In the genomic region with DNA sequence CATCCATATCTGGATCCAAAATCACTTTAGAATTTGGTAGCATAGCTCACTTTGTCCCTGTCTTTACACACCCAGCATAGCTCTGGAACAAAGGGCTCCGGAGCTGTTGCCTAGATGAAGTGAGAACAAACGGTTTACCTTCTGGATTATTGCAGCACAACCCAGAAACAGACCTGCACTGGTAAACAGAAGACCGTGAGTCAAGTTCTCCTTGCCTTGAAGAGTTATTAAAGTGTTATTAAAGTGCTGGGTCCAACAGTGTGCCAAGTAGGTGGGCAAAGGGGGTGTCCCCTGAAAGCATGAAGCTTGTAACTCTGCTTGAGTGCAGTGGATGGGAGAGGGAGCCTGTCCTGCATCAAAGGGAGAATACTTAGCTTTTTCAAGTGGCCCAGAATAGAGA, we compare ENCODE assay signal across 17 mouse cellular contexts.
"Had no signal": no experiment of that assay in that cellular context is flagged by ENCODE, and none has a peak within 500 bp of the region (broad histone marks: within the 10 kb centered on the region; RNA-seq: fewer than 3 reads in every experiment).

No protein-coding gene starts in this region.

- H3K4me1 ChIP-seq: midbrain, embryonic 10.5 days; midbrain, embryonic 12.5 days; neural tube, embryonic 13.5 days; neural tube, embryonic 15.5 days had no signal

- DNase-seq: lung, embryonic 14.5 days; midbrain, embryonic 14.5 days; retina, postnatal 1 day; right cerebral cortex, adult 18-20 months; right cerebral cortex, postnatal 25 days; right cerebral cortex, postnatal 4 days; spleen, adult 18-20 months; thymus, adult 18-20 months; thymus, postnatal 14 days; thymus, postnatal 36 days had no signal

- H3K4me2 ChIP-seq: lung, embryonic 14.5 days; midbrain, embryonic 12.5 days; neural tube, embryonic 13.5 days; neural tube, embryonic 15.5 days had no signal

- H3K27ac ChIP-seq: liver, embryonic 14.5 days; midbrain, embryonic 10.5 days; midbrain, embryonic 12.5 days; neural tube, embryonic 13.5 days; neural tube, embryonic 15.5 days had no signal

- ATAC-seq: midbrain, embryonic 16.5 days had no signal

- H3K4me3 ChIP-seq: midbrain, embryonic 10.5 days; midbrain, embryonic 12.5 days; myocyte; neural tube, embryonic 13.5 days; neural tube, embryonic 15.5 days had no signal

- H3K9me3 ChIP-seq: midbrain, embryonic 10.5 days; midbrain, embryonic 12.5 days; neural tube, embryonic 13.5 days; neural tube, embryonic 15.5 days had no signal

- H3K9ac ChIP-seq: liver, embryonic 14.5 days; lung, embryonic 14.5 days; midbrain, embryonic 12.5 days; neural tube, embryonic 13.5 days; neural tube, embryonic 15.5 days had no signal

- H3K36me3 ChIP-seq: neural tube, embryonic 13.5 days; neural tube, embryonic 15.5 days had no signal

- H3K27me3 ChIP-seq: midbrain, embryonic 12.5 days; neural tube, embryonic 13.5 days; neural tube, embryonic 15.5 days had no signal
